Mouse (Mus musculus) liver, embryonic 14.5 days (tissue): ENCODE measurements around the gene A730049H05Rik. TPM values are rescaled to one million over a fixed set of nuclear protein-coding genes. Genes with fewer than 3 reads are reported as not detected.
A peak's percentile ranks its signal among the peaks of the same experiment; 100 is the strongest.

Source experiments
- ATAC-seq: fragments of 200-750 bp; cut with Nextera tagmentation; 2 replicates; pipeline ENCODE4 v1.8.0; 2017; ENCODE audit warnings: moderate number of reproducible peaks, mild to moderate bottlenecking, moderate library complexity; ENCODE audit not compliant: insufficient read depth
- DNase-seq, 3 experiments: peaks; one replicate each; pipeline ENCODE4 v3.0.0-alpha.2; 2012 to 2013; ENCODE audit warnings: low read depth in 3 of 3, low spot score in 3 of 3
- H3K27ac ChIP-seq: fragments of 300-500 bp; sonication (generic); 2 replicates; pipeline ENCODE4 v1.5.1; 2014; ENCODE audit warnings: moderate library complexity, mild to moderate bottlenecking, control low read depth, inconsistent platforms
- H3K27me3 ChIP-seq: fragments of 300-500 bp; sonication (generic); 2 replicates; pipeline ENCODE4 v1.6.1; 2014; ENCODE audit warnings: mild to moderate bottlenecking, low read length, moderate library complexity; ENCODE audit not compliant: control insufficient read depth, insufficient read depth
- H3K36me3 ChIP-seq: fragments of 300-500 bp; sonication (generic); replicated peaks from 2 replicates; pipeline ENCODE4 v1.6.1; 2014; ENCODE audit warnings: low read depth; ENCODE audit not compliant: control insufficient read depth, insufficient read depth
- H3K4me1 ChIP-seq, 2 experiments: fragments of 200-500 bp in 1 of 2; fragments of 300-500 bp in 1 of 2; sonication (generic) in 1 of 2; replicated peaks; 2 replicates each; pipeline ENCODE4 v1.6.1; 2012 to 2014; ENCODE audit warnings: antibody characterized with exemption in 1 of 2, inconsistent platforms in 1 of 2, low read length in 1 of 2; ENCODE audit not compliant: control insufficient read depth in 2 of 2, insufficient read depth in 2 of 2
- H3K4me2 ChIP-seq: fragments of 300-500 bp; sonication (generic); 2 replicates; pipeline ENCODE4 v1.6.1; 2014; ENCODE audit warnings: low read depth, mild to moderate bottlenecking, control low read depth, moderate library complexity
- H3K4me3 ChIP-seq, 2 experiments: fragments of 200-500 bp in 1 of 2; fragments of 300-500 bp in 1 of 2; sonication (generic) in 1 of 2; 2 replicates each; pipeline ENCODE4 v1.5.1; 2012 to 2014; ENCODE audit warnings: low read depth in 2 of 2, low read length in 2 of 2, mild to moderate bottlenecking in 2 of 2, control low read depth in 1 of 2, inconsistent platforms in 1 of 2, moderate library complexity in 1 of 2; ENCODE audit not compliant: insufficient read depth in 1 of 2
- H3K9ac ChIP-seq: fragments of 300-500 bp; sonication (generic); replicated peaks from 2 replicates; pipeline ENCODE4 v1.6.1; 2014; ENCODE audit warnings: mild to moderate bottlenecking, control low read depth, moderate library complexity
- H3K9me3 ChIP-seq: fragments of 300-500 bp; sonication (generic); 2 replicates; pipeline ENCODE4 v1.6.1; 2016; ENCODE audit warnings: low read length, mixed read lengths; ENCODE audit not compliant: control insufficient read depth
- CTCF ChIP-seq: IDR thresholded peaks from 2 replicates; pipeline ENCODE4 v1.5.1; 2016; ENCODE audit warnings: antibody characterized with exemption, low read depth, control low read depth
- EP300 ChIP-seq: IDR thresholded peaks from 2 replicates; pipeline ENCODE4 v1.6.1; 2016; ENCODE audit warnings: antibody characterized with exemption, low read depth
- WGBS: fragments of 180-500 bp; shearing (Covaris S2); extraction: QIAGEN DNeasy Blood & Tissue Kit; methylation state at CpG from one replicate; pipeline ENCODE4 v1.1.7; 2014; ENCODE audit not compliant: insufficient replicate concordance; 5-methylcytosine and 5-hydroxymethylcytosine counted together
- polyA plus RNA-seq, 2 experiments: library from polyadenylated mRNA; depleted of rRNA in 1 of 2; stranded (reverse) in 1 of 2; unstranded in 1 of 2; fragments of >200 nt; fragmentation: Nextera tagmentation in 1 of 2; extraction: Ambion mirVana in 1 of 2; gene quantifications; 2 replicates each; pipeline versions ENCODE4 v1.2.1 to v1.2.3; 2012 to 2014

The A730049H05Rik gene
- polyA plus RNA-seq (2012; rRNA removed) (0.02 TPM in 2 replicates), polyA plus RNA-seq (2014; fragmentation: Nextera tagmentation; extraction: Ambion mirVana) (0.22 TPM in 1 of 2 replicates, not detected in the other)

DNA sequence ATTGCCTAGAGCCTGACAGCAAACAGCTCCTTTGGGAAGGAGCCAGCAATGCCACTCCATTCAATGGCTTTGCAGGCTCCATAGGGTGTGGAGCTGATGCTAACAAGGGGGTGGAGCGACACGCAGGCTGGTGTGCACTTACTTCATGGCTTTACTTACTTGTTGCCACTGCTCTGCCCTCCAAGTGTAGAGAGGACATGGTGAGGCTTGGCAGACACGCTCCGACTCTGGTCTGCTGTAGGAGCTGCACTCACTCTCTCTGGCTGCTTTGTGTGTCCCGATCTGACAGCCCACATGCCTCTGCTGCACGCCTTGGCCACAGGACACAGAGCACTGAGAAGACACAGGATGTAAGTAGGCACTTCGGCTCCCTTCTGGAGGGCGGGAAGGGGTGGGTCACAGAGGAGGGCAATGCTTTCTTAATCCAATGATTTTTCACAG lies at the start of gene A730049H05Rik:
A730049H05Rik (plus strand) TSS at position 168 of the 441 bp plus-strand sequence.
- Histone ChIP-seq H3K9me3 (no peaks in the 10 kb centered on the region), H3K36me3 (no peaks in the 10 kb centered on the region), H3K4me1 (no peaks in the 10 kb centered on the region), H3K27ac (no peak within 1 kb of the TSS), H3K9ac (no peak within 1 kb of the TSS), H3K4me2 (no peak within 1 kb of the TSS), H3K27me3 (no peaks in the 10 kb centered on the region), H3K4me3 (no peak within 1 kb of the TSS)
- 34% methylated on average over 8 of the region's 8 CpGs for WGBS
- DNase-seq (no peak), ATAC-seq (no peak)
- TF ChIP-seq CTCF (no peak), EP300 (no peak)

DNA sequence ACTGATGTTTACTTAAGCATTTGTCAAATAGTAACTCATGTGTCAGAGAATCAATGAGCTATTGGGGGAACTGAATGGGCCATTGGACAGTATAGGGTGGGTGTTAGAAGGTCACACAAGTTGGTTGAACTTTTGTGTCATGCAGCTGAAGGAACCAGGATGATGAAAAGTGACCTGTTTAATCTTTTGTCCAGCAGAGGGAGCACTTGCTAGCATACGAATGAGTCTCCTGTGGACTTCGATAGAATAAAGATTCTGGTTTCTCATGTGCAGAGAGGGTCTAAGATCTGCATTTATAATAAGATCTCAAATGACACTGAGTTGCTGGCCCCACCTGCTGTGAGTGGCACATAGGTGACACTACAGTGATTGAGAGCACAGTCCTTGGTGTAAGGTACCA lies 39.9 kb upstream of the A730049H05Rik start:
- H3K4me2 ChIP-seq = no peak overlapping the region
- no peaks in the 10 kb centered on the region for H3K27me3 ChIP-seq
- no peak overlapping the region for H3K9ac ChIP-seq
- TF ChIP-seq CTCF (peak; percentile 50), EP300 (no peak)
- DNase-seq (peak in 1 of 3 experiments; percentile 10), ATAC-seq (no peak)
- H3K36me3 ChIP-seq = no peaks in the 10 kb centered on the region
- no peaks in the 10 kb centered on the region for H3K9me3 ChIP-seq
- H3K4me1 ChIP-seq = no peaks in the 10 kb centered on the region
- WGBS = 36% methylated on average over 2 of the region's 2 CpGs
- H3K27ac ChIP-seq = no peak overlapping the region
- H3K4me3 ChIP-seq = no peak overlapping the region

DNA sequence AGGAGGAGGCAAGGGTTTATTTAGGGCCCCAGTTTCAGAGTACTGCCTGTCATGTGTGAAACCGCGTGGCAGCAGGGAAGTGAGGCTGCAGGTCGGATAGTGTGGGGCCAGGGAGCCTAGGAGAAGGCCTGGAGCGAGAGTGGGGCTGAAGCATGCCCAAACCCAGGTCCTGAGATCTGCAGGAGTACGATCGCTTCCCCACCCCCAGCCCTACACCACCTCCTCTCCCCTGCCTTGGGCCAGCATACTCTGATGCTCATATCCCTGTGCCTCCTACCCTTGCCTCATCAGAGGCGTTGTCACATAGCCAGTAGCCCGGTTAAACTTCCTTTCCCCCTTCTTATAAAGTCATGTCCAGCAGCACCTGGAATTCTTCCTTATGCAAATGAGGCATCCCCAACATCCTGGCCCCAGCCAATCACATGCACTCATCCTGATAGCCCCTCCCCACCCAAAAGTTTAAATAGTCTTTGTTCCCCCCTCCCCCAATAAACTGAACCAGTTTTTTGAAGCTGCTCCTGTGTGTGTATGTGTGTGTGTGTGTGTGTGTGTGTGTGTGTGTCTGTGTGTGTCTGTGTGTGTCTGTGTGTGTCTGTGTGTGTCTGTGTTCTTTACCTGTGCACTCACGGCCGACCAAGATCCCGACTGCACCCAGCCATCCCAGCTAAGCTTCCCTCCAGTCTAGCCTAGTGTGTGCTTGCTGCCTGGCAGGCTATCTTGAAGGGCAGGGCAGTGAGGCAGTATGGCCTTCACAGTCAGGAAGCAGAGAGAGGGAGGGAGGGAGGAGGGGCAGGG lies 36.9 kb upstream of the A730049H05Rik start:
- no peak for DNase-seq
- H3K27me3 ChIP-seq = no peaks in the 10 kb centered on the region
- WGBS = 47% methylated on average over 11 of the region's 11 CpGs
- H3K36me3 ChIP-seq = no peaks in the 10 kb centered on the region
- H3K27ac ChIP-seq = no peak overlapping the region
- no peaks in the 10 kb centered on the region for H3K4me1 ChIP-seq
- H3K9ac ChIP-seq = no peak overlapping the region
- no peak overlapping the region for H3K4me2 ChIP-seq
- no peak for ATAC-seq
- no peak overlapping the region for H3K4me3 ChIP-seq
- no peaks in the 10 kb centered on the region for H3K9me3 ChIP-seq
- TF ChIP-seq CTCF = no peak
- no peak for TF ChIP-seq EP300

DNA sequence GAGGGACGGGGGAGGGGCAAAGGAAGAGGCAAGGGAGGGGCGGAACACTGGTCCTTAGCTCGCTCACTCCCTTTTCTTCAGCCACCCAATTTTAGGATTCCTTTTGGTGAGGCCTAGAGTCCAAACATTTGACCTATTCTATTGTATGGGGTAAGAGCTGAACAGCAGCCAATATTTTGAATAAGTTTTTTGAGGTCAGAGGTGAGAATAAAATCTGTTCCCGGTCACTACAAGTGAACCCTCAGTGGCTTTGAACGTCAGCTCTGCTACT lies 36.4 kb upstream of the A730049H05Rik start:
- TF ChIP-seq CTCF = no peak
- TF ChIP-seq EP300 = no peak
- Histone ChIP-seq H3K9ac (no peak overlapping the region), H3K27ac (no peak overlapping the region), H3K9me3 (no peaks in the 10 kb centered on the region), H3K27me3 (no peaks in the 10 kb centered on the region), H3K36me3 (no peaks in the 10 kb centered on the region), H3K4me2 (no peak overlapping the region), H3K4me1 (no peaks in the 10 kb centered on the region), H3K4me3 (no peak overlapping the region)
- ATAC-seq (no peak), DNase-seq (no peak)
- 43% methylated on average over 5 of the region's 5 CpGs for WGBS

DNA sequence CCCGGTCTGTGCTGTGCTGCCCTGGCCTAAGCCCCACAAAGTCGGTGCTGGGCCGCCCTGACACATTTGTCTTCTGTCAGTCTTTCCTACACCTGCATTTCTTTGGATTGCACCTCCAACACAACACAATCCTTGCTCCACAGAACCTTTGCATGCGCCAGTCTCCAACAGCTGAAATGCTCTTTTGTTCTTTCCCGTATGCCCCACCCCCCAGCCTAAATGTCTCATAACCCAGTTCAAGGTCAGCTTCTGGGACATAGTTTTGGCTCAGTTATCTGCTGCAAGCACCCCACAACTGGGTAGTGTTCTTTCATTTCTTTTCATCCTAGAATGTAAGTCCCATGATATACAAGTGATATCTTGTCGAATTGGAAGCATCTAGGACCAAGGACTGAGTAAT lies 34.8 kb upstream of the A730049H05Rik start:
- H3K9ac ChIP-seq = no peak overlapping the region
- DNase-seq (no peak), ATAC-seq (no peak)
- no peaks in the 10 kb centered on the region for H3K9me3 ChIP-seq
- no peak overlapping the region for H3K27ac ChIP-seq
- TF ChIP-seq EP300 (no peak), CTCF (no peak)
- peaks cover 3% of the 10 kb centered on the region; the same call in 1 of the 2 replicates for H3K27me3 ChIP-seq
- no peaks in the 10 kb centered on the region for H3K4me1 ChIP-seq
- H3K4me2 ChIP-seq = no peak overlapping the region
- WGBS = 63% methylated on average over 6 of the region's 6 CpGs
- no peak overlapping the region for H3K4me3 ChIP-seq
- no peaks in the 10 kb centered on the region for H3K36me3 ChIP-seq
